Mouse (Mus musculus) hindbrain, embryonic 10.5 days (tissue): ENCODE results near the gene Ksr1. TPM values are rescaled to one million over a fixed set of nuclear protein-coding genes. Genes with fewer than 3 reads are reported as not detected.

Experiments
- DNase-seq: peaks from one replicate; pipeline ENCODE4 v3.0.0-alpha.2; 2017; ENCODE audit warnings: low spot score
- H3K27ac ChIP-seq: fragments of 300-500 bp; sonication (generic); 2 replicates; pipeline ENCODE4 v1.5.1; 2016; ENCODE audit warnings: mild to moderate bottlenecking, moderate library complexity
- H3K27me3 ChIP-seq: fragments of 300-500 bp; sonication (generic); 2 replicates; pipeline ENCODE4 v1.6.1; 2016; ENCODE audit warnings: mild to moderate bottlenecking; ENCODE audit not compliant: poor library complexity, insufficient read depth, severe bottlenecking
- H3K36me3 ChIP-seq: fragments of 300-500 bp; sonication (generic); 2 replicates; pipeline ENCODE4 v1.6.1; 2016; ENCODE audit warnings: mild to moderate bottlenecking, moderate library complexity
- H3K4me1 ChIP-seq: fragments of 300-500 bp; sonication (generic); replicated peaks from 2 replicates; pipeline ENCODE4 v1.6.1; 2016; ENCODE audit warnings: mild to moderate bottlenecking
- H3K4me3 ChIP-seq: fragments of 300-500 bp; sonication (generic); 2 replicates; pipeline ENCODE4 v1.5.1; 2016; ENCODE audit warnings: mild to moderate bottlenecking, moderate library complexity
- H3K9me3 ChIP-seq: fragments of 300-500 bp; sonication (generic); 2 replicates; pipeline ENCODE4 v1.6.1; 2016; ENCODE audit warnings: mild to moderate bottlenecking, moderate library complexity
- WGBS: fragments of 180-500 bp; shearing (Covaris S2); methylation state at CpG from one replicate; pipeline ENCODE4 v1.1.7; 2016; 5-methylcytosine and 5-hydroxymethylcytosine counted together
- polyA plus RNA-seq: library from polyadenylated mRNA; unstranded; fragments of >200 nt; fragmentation: Nextera tagmentation; extraction: Ambion mirVana; gene quantifications from 2 replicates; pipeline ENCODE4 v1.2.1, GENCODE M21; 2016

Gene Ksr1
- polyA plus RNA-seq, 1 experiment from 2014 or later = 5.2 TPM

DNA sequence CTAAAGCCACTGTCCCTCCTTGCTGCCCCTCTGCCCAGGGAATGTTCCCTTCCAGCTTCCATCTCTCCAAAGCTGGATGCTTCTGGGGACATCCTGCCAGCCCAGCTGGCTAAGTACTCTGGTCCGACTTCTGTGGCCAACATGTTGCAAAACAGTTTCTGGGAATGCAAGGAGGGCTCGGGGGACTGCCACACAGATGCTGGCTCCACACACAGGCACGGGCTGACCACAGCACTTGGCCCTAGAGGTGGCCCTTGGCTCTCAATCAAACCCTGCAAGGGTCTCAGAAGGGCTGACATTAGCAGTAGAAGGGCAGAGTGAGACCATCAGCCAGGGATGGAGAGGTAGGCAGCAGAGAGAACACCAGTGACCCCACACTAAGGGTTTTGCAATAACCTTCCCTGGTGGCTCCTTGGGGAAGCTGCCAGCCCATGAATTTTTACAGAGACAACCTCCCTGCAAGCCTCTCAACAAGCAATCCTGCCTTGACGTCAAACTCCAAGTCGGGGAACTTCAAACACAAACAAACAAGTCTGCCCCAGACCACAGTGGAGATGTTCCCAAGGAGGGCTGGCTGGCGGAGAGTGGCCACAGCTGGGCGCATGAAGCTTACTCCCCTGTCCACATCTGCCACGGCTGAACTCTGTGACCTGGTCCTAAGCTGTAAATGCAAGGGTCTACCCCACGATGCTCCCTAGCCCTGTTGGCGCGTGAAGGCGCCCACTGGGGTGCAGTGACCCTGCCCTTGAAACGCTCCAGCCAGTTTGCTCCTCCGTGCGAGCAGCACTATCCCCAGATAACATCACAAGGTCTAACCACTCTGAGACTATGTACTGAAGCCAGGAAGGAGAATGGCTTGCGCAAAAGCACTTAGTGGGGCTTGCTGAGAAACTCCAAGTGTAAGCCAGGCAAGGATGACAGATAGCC is 65.0 kb downstream of the Ksr1 start:
- H3K36me3 ChIP-seq = no peaks in the 10 kb centered on the region
- H3K9me3 ChIP-seq = no peaks in the 10 kb centered on the region
- H3K27ac ChIP-seq = peak overlapping the region; percentile 25; the same call in 1 of the 2 replicates
- H3K27me3 ChIP-seq = no peaks in the 10 kb centered on the region
- H3K4me3 ChIP-seq = no peak overlapping the region
- DNase-seq = no peak
- peaks cover 33% of the 10 kb centered on the region for H3K4me1 ChIP-seq
- WGBS = 70% methylated on average over 16 of the region's 16 CpGs

DNA sequence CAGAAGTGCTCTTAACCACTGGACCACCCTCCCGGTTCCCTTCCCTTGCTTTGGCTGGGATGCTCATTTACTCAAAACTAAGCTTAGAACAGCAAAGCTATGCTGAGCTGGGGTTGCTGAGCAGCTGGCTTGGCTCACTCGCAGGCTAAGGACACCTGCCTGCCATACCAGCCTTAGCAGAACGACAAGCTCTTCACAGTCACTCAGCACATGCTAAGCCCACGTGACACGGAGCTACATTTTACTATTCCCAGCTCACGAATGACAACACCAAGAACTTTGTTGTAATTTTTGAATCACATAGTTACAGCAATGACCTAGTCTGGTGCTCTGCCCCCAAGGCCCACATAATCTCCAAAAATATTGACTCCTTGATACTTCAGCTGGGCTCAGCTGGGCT is 66.1 kb downstream of the Ksr1 start:
- no peak overlapping the region for H3K27ac ChIP-seq
- H3K9me3 ChIP-seq = no peaks in the 10 kb centered on the region
- WGBS = 89% methylated on average over 6 of the region's 6 CpGs
- no peak for DNase-seq
- H3K4me3 ChIP-seq = no peak overlapping the region
- H3K4me1 ChIP-seq = peaks cover 40% of the 10 kb centered on the region
- no peaks in the 10 kb centered on the region for H3K27me3 ChIP-seq
- no peaks in the 10 kb centered on the region for H3K36me3 ChIP-seq

DNA sequence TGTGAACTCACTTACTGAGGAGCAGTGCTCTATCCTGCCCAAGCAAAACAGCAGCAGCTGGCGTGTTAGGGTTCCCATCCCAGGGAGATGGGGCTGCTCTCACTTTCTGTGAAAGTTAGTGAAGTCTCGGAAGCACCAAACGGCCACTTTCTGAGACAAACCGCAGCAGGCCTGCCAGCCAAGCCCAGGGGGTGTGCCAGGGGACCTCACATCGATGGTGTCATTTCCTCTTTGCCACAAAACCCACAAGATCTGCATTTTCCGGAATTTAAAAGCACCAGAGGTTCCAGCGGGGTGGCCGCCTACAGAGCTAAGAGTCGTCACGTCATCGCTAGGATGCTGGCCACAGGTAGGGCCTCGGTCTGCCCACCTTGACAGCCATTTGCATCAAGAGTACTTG is 69.7 kb downstream of the Ksr1 start:
- H3K4me3 ChIP-seq = no peak overlapping the region
- 85% methylated on average over 12 of the region's 12 CpGs for WGBS
- peaks cover 11% of the 10 kb centered on the region; the same call in 1 of the 2 replicates for H3K36me3 ChIP-seq
- peaks cover 28% of the 10 kb centered on the region for H3K4me1 ChIP-seq
- no peaks in the 10 kb centered on the region for H3K9me3 ChIP-seq
- H3K27ac ChIP-seq = peak overlapping the region; percentile 2; the same call in 1 of the 2 replicates
- DNase-seq = no peak
- H3K27me3 ChIP-seq = no peaks in the 10 kb centered on the region

DNA sequence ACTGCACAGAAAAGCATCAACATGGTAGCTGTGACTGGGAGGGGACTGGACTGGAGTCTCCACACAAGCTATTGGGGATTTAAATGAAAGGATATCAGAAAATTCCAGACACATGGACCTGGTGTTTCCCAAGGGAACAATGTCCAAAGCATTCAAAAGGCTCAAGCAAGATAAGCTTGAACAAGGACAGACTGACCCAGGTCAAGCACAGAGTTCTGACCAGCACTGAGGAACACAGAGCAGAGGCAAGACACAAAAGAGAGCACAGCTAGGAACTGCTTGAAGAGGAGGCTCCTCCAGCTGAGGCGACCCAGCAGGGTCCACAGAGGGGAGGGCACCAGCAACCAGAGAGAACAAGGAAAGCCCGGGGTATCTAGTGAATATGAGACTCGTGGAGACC is 71.2 kb downstream of the Ksr1 start:
- Histone ChIP-seq H3K27ac (0 out of 2 replicates have a peak overlapping the region, but pooled peaks have one; percentile 30), H3K36me3 (peaks cover 11% of the 10 kb centered on the region; the same call in 1 of the 2 replicates), H3K9me3 (no peaks in the 10 kb centered on the region), H3K4me1 (peaks cover 33% of the 10 kb centered on the region), H3K4me3 (no peak overlapping the region), H3K27me3 (no peaks in the 10 kb centered on the region)
- WGBS = 45% methylated on average over 3 of the region's 3 CpGs
- DNase-seq = no peak

DNA sequence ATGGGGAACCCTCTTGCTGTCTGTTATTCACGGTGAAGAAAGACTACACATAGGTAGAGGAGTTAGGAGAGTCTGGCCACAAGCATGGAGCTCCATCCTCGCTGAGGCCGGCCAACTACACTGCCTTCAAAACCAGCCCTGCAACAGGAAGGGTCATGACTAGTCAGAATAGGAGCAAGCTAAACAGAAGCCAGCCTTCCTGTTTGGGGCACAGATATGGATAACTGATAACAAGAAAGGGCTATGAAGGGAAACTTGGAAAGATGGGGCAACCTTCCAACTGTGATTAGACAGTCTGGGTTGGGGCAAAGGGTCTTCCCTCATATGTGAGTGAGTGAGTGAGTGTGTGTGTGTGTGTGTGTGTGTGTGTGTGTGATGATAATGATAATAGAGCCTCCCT is 71.6 kb downstream of the Ksr1 start:
- H3K4me1 ChIP-seq = peaks cover 38% of the 10 kb centered on the region
- no peaks in the 10 kb centered on the region for H3K27me3 ChIP-seq
- WGBS = 91% methylated on average over 3 of the region's 3 CpGs
- H3K9me3 ChIP-seq = no peaks in the 10 kb centered on the region
- H3K36me3 ChIP-seq = peaks cover 11% of the 10 kb centered on the region; the same call in 1 of the 2 replicates
- no peak overlapping the region for H3K4me3 ChIP-seq
- H3K27ac ChIP-seq = no peak overlapping the region
- no peak for DNase-seq

DNA sequence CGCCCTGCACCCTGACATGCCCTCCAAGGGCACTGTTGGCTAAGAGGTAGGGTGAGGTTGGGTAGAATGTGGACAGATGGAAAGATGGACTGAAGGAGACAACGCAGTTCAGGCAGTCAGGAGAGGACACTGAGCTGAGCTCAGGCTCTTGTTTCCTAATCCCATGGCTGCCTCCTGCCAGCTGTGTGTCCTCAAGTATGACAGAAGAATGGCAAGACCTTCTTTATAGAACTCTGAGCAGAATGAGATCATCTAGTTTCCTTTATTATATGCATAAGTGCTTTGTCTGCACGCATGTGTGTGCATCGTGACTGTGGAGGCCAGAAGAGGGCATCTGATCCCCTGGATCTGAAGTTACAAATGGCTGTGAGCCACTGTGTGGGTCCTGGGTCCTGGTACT is 72.6 kb downstream of the Ksr1 start:
- 91% methylated on average over 4 of the region's 4 CpGs for WGBS
- H3K9me3 ChIP-seq = no peaks in the 10 kb centered on the region
- no peak for DNase-seq

DNA sequence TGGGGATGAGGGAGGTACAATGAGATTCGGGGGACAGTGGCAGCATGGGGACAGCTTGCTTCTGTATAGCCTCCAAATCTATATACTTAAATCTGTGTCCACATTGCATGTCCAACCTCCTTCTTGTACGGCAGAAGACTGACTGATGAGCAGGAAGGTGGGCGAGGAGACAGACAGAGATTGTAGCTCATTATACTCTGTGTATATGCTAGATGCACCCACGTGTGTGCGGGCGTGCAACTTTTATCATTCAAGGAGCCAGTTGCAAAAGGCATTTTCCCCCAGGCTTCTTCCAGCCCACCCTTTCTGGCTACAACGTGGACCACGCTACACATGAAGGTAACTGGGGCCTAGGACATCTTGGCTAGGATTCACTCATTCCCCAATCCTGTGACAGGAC is 74.1 kb downstream of the Ksr1 start:
- H3K27me3 ChIP-seq = no peaks in the 10 kb centered on the region
- peaks cover 44% of the 10 kb centered on the region for H3K4me1 ChIP-seq
- peaks cover 11% of the 10 kb centered on the region; the same call in 1 of the 2 replicates for H3K36me3 ChIP-seq
- H3K27ac ChIP-seq = peak overlapping the region; percentile 76; the same call in 1 of the 2 replicates
- WGBS = 91% methylated on average over 8 of the region's 8 CpGs
- DNase-seq = no peak
- no peak overlapping the region for H3K4me3 ChIP-seq
- H3K9me3 ChIP-seq = no peaks in the 10 kb centered on the region

More for the DNA sequence above, 72.6 kb downstream of the Ksr1 start:
- H3K27ac ChIP-seq = no peak overlapping the region; the same call in 1 of the 2 replicates
- H3K27me3 ChIP-seq = no peaks in the 10 kb centered on the region
- H3K36me3 ChIP-seq = peaks cover 11% of the 10 kb centered on the region; the same call in 1 of the 2 replicates
- no peak overlapping the region for H3K4me3 ChIP-seq
- peaks cover 44% of the 10 kb centered on the region for H3K4me1 ChIP-seq

DNA sequence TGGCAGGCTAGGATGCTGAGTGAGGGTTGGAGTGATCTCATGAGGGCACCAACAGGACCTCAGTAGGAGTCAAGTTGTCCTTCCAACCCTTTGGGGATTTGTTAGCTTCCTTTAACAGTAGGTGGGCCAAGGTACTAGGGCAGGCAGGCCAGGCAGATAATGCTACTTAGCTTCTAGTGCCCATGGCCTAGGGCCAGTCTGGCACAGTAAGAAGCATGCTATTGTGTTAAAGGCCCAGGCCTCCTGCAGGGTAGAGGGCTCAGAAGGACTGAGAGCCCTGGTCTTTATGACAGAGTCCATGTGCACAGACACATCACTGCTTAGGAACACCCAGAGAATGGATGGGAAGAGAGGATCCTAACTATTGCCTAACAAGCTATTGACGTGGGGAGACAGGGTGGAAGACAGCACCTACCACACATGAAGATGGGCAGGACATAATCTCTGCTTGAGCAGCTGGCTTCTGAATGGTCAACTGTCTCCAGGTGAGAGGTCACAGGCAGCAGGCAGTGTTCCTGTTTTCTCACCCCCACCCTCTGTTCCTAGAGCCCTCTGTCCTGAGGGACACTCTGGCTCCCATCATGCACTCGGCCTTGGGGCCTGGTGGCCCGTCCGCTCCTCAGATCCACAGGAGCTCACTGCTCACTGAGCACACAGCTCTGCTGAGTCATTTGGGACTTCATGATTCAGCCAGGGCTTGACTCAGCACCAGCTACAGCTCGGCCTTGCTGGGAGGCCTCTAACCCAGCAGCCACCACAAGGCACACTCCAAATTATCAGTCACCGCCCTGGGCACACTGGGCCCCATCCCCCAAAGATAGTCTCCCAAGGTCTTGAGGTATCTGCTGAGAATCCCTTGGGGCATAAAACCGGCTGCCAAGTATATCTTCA is 74.9 kb downstream of the Ksr1 start:
- no peaks in the 10 kb centered on the region for H3K27me3 ChIP-seq
- H3K27ac ChIP-seq = peak overlapping the region; percentile 76
- peaks cover 11% of the 10 kb centered on the region; the same call in 1 of the 2 replicates for H3K36me3 ChIP-seq
- WGBS = 80% methylated on average over 7 of the region's 7 CpGs
- DNase-seq = no peak
- H3K4me3 ChIP-seq = no peak overlapping the region
- peaks cover 44% of the 10 kb centered on the region for H3K4me1 ChIP-seq
- H3K9me3 ChIP-seq = no peaks in the 10 kb centered on the region

DNA sequence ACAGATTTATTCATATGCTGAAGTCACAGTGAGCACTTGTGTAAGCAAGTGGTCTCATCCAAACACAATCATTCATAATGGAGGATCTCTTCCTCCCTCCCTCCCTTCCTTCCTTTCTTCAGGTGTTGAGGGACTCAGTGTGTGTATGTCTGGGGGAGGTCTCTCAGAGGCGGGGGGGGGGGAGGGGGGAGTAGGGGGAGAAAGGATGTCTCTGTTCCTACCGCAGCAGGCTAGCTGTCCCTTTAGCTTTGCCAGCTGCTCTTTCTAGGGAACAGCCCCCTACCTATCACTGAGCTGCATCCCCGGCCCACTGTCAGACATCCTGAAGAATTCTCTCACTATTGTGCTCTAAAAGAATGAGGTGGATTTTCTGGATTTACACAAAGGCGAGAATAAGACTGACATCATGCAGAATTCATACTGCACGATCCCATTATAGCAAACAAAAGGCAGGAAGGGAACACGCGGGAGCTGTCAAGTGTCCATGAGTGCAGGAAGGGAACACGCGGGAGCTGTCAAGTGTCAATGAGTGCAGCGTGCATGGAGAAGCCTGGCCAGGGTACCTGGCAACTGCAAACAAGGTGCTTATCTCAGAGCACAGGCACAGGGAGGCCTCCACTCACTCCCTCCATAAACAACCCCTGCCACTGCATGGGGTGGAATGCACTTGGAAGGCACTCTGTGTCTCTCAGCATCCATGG is 76.6 kb downstream of the Ksr1 start:
- WGBS = 53% methylated on average over 10 of the region's 10 CpGs
- no peak for DNase-seq
- peak overlapping the region; percentile 76 for H3K27ac ChIP-seq

DNA sequence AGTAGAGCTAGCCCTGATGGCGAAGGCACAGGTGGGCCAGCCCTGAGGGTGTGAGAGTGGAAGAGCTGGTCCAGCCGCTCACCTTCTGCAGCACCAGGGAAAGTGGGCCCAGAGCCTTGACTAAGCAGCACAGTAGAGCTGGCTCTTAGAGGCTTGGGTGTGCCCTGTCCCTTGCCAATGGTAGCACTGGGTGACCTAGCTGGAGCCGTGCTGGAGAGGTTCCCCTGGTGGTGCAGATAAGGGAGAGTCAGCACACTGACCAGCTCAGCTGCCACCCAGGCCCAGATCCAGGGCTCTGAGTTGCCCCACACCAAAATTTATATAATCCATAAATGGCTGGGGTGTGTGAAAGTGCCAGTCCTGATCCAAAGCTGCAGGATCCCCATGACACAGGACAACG is 79.0 kb downstream of the Ksr1 start:
- H3K27ac ChIP-seq = peak overlapping the region; percentile 9; the same call in 1 of the 2 replicates
- WGBS = 92% methylated on average over 4 of the region's 4 CpGs
- H3K4me1 ChIP-seq = peaks cover 62% of the 10 kb centered on the region
- H3K9me3 ChIP-seq = no peaks in the 10 kb centered on the region
- no peaks in the 10 kb centered on the region; the same call in 1 of the 2 replicates for H3K36me3 ChIP-seq
- no peaks in the 10 kb centered on the region for H3K27me3 ChIP-seq
- DNase-seq = no peak
- H3K4me3 ChIP-seq = no peak overlapping the region

More for the DNA sequence above, 76.6 kb downstream of the Ksr1 start:
- Histone ChIP-seq H3K27me3 (no peaks in the 10 kb centered on the region), H3K36me3 (peaks cover 11% of the 10 kb centered on the region; the same call in 1 of the 2 replicates), H3K9me3 (no peaks in the 10 kb centered on the region), H3K4me3 (no peak overlapping the region), H3K4me1 (peaks cover 45% of the 10 kb centered on the region)

DNA sequence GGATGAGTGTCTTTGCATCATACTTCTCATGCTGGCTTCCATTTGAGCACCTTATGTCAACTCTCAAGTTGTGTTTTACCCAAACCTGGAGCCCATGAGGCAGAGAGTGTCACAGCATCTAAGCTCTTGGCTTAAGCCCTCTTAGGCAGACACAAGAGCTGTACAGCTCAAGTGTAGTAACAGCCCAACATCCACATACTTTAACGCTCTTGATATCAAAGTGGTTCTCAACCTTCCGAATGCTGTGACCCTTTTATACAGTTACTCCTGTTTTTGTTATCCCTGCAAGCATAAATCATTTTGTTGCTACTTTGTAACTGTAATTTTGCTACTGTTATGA is 80.0 kb downstream of the Ksr1 start:
- H3K27me3 ChIP-seq = no peaks in the 10 kb centered on the region
- no peak overlapping the region for H3K4me3 ChIP-seq
- H3K36me3 ChIP-seq = no peaks in the 10 kb centered on the region
- WGBS = 97% methylated on average over 2 of the region's 2 CpGs
- DNase-seq = no peak
- no peaks in the 10 kb centered on the region for H3K9me3 ChIP-seq
- peak overlapping the region; percentile 53; the same call in 1 of the 2 replicates for H3K27ac ChIP-seq
- H3K4me1 ChIP-seq = peaks cover 60% of the 10 kb centered on the region
